Mouse (Mus musculus) megakaryocyte-erythroid progenitor cell, adult 5-6 weeks (primary cell): ENCODE results near the gene Zscan4e. TPM values are rescaled to one million over a fixed set of nuclear protein-coding genes. Genes with fewer than 3 reads are reported as not detected.
"Not testable (repeated sequence)": the region's sequence is repeated elsewhere in the genome, so short reads cannot be mapped to it uniquely, and the experiment has no call there.

Source experiments
- ATAC-seq: replicated peaks from 2 replicates; pipeline ENCODE4 v1.8.0; 2016; ENCODE audit warnings: mild to moderate bottlenecking, inconsistent platforms; ENCODE audit not compliant: severe bottlenecking, poor library complexity, low FRiP score, low TSS enrichment
- total RNA-seq, 2 experiments: library from RNA; stranded (forward) in 1 of 2; stranded (reverse) in 1 of 2; fragments of 200-1000, 215-1000 nt in 1 of 2; fragments of >200 nt in 1 of 2; fragmentation: Nextera tagmentation in 1 of 2; gene quantifications; 2 replicates each; pipeline ENCODE4 v1.2.3; 2014 to 2017

Zscan4e gene
- total RNA-seq (2014; fragmentation: Nextera tagmentation), result not detected in 2 replicates
- total RNA-seq (2017), result not detected in 2 replicates

GRCm38 (mm10) chr7:11310582-11310981 lies at the start of gene Zscan4e:
Gene Zscan4e, minus strand, starts transcription at chr7:11310682.
- ATAC-seq, result not testable (repeated sequence)

Other genes starting within 250 kb of the Zscan4e start
- gene Zscan4-ps1, start 241.0 kb downstream of the Zscan4e start, total RNA-seq (2014; fragmentation: Nextera tagmentation), result not detected in 2 replicates
- not detected in 2 replicates for gene Zscan4-ps1, start 241.0 kb downstream of the Zscan4e start, total RNA-seq (2017)
- not detected in 2 replicates for gene Zscan4d, start 144.5 kb downstream of the Zscan4e start, total RNA-seq (2014; fragmentation: Nextera tagmentation)
- gene Zscan4d, start 144.5 kb downstream of the Zscan4e start, total RNA-seq (2017), result not detected in 2 replicates
- gene Zscan4f, start 87.2 kb upstream of the Zscan4e start, total RNA-seq (2014; fragmentation: Nextera tagmentation), result not detected in 2 replicates
- gene Zscan4f, start 87.2 kb upstream of the Zscan4e start, total RNA-seq (2017), result not detected in 2 replicates
- gene Zscan4-ps2, start 203.6 kb upstream of the Zscan4e start, total RNA-seq (2014; fragmentation: Nextera tagmentation), result not detected in 2 replicates
- not detected in 2 replicates for gene Zscan4-ps2, start 203.6 kb upstream of the Zscan4e start, total RNA-seq (2017)